Mouse (Mus musculus): Measurements from ENCODE around the gene Nup54. TPM values are rescaled to one million over a fixed set of nuclear protein-coding genes. Genes with fewer than 3 reads are reported as not detected.

Nup54 gene
- total and polyA plus RNA-seq, 2 experiments = 13.7 to 20.0 TPM

- Histone ChIP-seq H3K4me3 (ENCODE audit: insufficient read depth, low read depth, low read length) (peak overlapping the region; percentile 71), H3K27me3 (ENCODE audit: control insufficient read depth, insufficient read depth, low read length) (no peaks in the 10 kb centered on the region), H3K27ac (replicated peaks; ENCODE audit: insufficient read depth, low read depth, low read length) (peak overlapping the region; percentile 77), H3K79me2 (ENCODE audit: control insufficient read depth, insufficient read depth, low read length) (peaks cover 11% of the 10 kb centered on the region; the same call in 1 of the 2 replicates), H3K4me1 (ENCODE audit: control insufficient read depth, insufficient read depth, low read length) (peaks cover 4% of the 10 kb centered on the region; the same call in 1 of the 2 replicates), H3K36me3 (ENCODE audit: control insufficient read depth, insufficient read depth, low read length) (peaks cover 9% of the 10 kb centered on the region), H3K9ac (ENCODE audit: low read depth, low read length) (peak overlapping the region; percentile 72)
- peak; percentile 43 for DNase-seq (ENCODE audit: extremely low read depth, low read depth, low spot score)
- TF ChIP-seq CTCF (IDR thresholded peaks at IDR 0.05; ENCODE audit: low read depth, low read length) = no peak
- no peak for TF ChIP-seq POLR2A (IDR thresholded peaks at IDR 0.05; ENCODE audit: extremely low read depth, insufficient read depth, low read length)
- 1% methylated on average over 12 of the region's 12 CpGs for WGBS
Observed at GRCm38 (mm10) chr5:92434070-92434469, 949 bp downstream of the Nup54 start.

GRCm38 (mm10) chr5:92431611-92432010 is 3.4 kb downstream of the Nup54 start:
- no peak overlapping the region for H3K4me3 ChIP-seq (ENCODE audit: insufficient read depth, low read depth, low read length)
- H3K27ac ChIP-seq (replicated peaks; ENCODE audit: insufficient read depth, low read depth, low read length) = no peak overlapping the region
- DNase-seq (ENCODE audit: extremely low read depth, low read depth, low spot score) = no peak
- H3K9ac ChIP-seq (ENCODE audit: low read depth, low read length) = no peak overlapping the region
- 60% methylated on average over 7 of the region's 7 CpGs for WGBS
- peaks cover 15% of the 10 kb centered on the region; the same call in 1 of the 2 replicates for H3K79me2 ChIP-seq (ENCODE audit: control insufficient read depth, insufficient read depth, low read length)
- TF ChIP-seq CTCF (IDR thresholded peaks at IDR 0.05; ENCODE audit: low read depth, low read length) = no peak
- no peak for TF ChIP-seq POLR2A (IDR thresholded peaks at IDR 0.05; ENCODE audit: extremely low read depth, insufficient read depth, low read length)
- peaks cover 28% of the 10 kb centered on the region for H3K36me3 ChIP-seq (ENCODE audit: control insufficient read depth, insufficient read depth, low read length)
- peaks cover 4% of the 10 kb centered on the region; the same call in 1 of the 2 replicates for H3K4me1 ChIP-seq (ENCODE audit: control insufficient read depth, insufficient read depth, low read length)
- no peaks in the 10 kb centered on the region for H3K27me3 ChIP-seq (ENCODE audit: control insufficient read depth, insufficient read depth, low read length)

GRCm38 (mm10) chr5:92430723-92431122 is 4.3 kb downstream of the Nup54 start:
- Histone ChIP-seq H3K36me3 (ENCODE audit: control insufficient read depth, insufficient read depth, low read length) (peaks cover 30% of the 10 kb centered on the region), H3K27ac (replicated peaks; ENCODE audit: insufficient read depth, low read depth, low read length) (0 out of 2 replicates have a peak overlapping the region, but pooled peaks have one; percentile 32), H3K79me2 (ENCODE audit: control insufficient read depth, insufficient read depth, low read length) (peaks cover 15% of the 10 kb centered on the region; the same call in 1 of the 2 replicates), H3K27me3 (ENCODE audit: control insufficient read depth, insufficient read depth, low read length) (no peaks in the 10 kb centered on the region), H3K4me3 (ENCODE audit: insufficient read depth, low read depth, low read length) (no peak overlapping the region), H3K4me1 (ENCODE audit: control insufficient read depth, insufficient read depth, low read length) (peaks cover 4% of the 10 kb centered on the region; the same call in 1 of the 2 replicates), H3K9ac (ENCODE audit: low read depth, low read length) (no peak overlapping the region)
- DNase-seq (ENCODE audit: extremely low read depth, low read depth, low spot score) = peak; percentile 92
- 46% methylated on average over 5 of the region's 5 CpGs for WGBS
- TF ChIP-seq POLR2A (IDR thresholded peaks at IDR 0.05; ENCODE audit: extremely low read depth, insufficient read depth, low read length) = no peak
- TF ChIP-seq CTCF (IDR thresholded peaks at IDR 0.05; ENCODE audit: low read depth, low read length) = no peak

- Histone ChIP-seq H3K27ac (replicated peaks; ENCODE audit: insufficient read depth, low read depth, low read length) (no peak overlapping the region), H3K4me1 (ENCODE audit: control insufficient read depth, insufficient read depth, low read length) (no peaks in the 10 kb centered on the region), H3K4me3 (ENCODE audit: insufficient read depth, low read depth, low read length) (no peak overlapping the region), H3K27me3 (ENCODE audit: control insufficient read depth, insufficient read depth, low read length) (no peaks in the 10 kb centered on the region), H3K9ac (ENCODE audit: low read depth, low read length) (no peak overlapping the region), H3K79me2 (ENCODE audit: control insufficient read depth, insufficient read depth, low read length) (peaks cover 4% of the 10 kb centered on the region; the same call in 1 of the 2 replicates), H3K36me3 (ENCODE audit: control insufficient read depth, insufficient read depth, low read length) (peaks cover 71% of the 10 kb centered on the region)
- DNase-seq (ENCODE audit: extremely low read depth, low read depth, low spot score) = no peak
- TF ChIP-seq CTCF (IDR thresholded peaks at IDR 0.05; ENCODE audit: low read depth, low read length) (no peak), POLR2A (IDR thresholded peaks at IDR 0.05; ENCODE audit: extremely low read depth, insufficient read depth, low read length) (no peak)
- 94% methylated on average over 11 of the region's 11 CpGs for WGBS
Observed at GRCm38 (mm10) chr5:92424126-92424525, 10.9 kb downstream of the Nup54 start.

GRCm38 (mm10) chr5:92413982-92414375 is 21.0 kb downstream of the Nup54 start:
- H3K4me3 ChIP-seq (ENCODE audit: insufficient read depth, low read depth, low read length) = no peak overlapping the region
- DNase-seq (ENCODE audit: extremely low read depth, low read depth, low spot score) = no peak
- H3K36me3 ChIP-seq (ENCODE audit: control insufficient read depth, insufficient read depth, low read length) = peaks cover 32% of the 10 kb centered on the region
- 86% methylated on average over 8 of the region's 8 CpGs for WGBS
- H3K4me1 ChIP-seq (ENCODE audit: control insufficient read depth, insufficient read depth, low read length) = no peaks in the 10 kb centered on the region
- no peaks in the 10 kb centered on the region for H3K27me3 ChIP-seq (ENCODE audit: control insufficient read depth, insufficient read depth, low read length)
- H3K27ac ChIP-seq (replicated peaks; ENCODE audit: insufficient read depth, low read depth, low read length) = no peak overlapping the region
- TF ChIP-seq CTCF (IDR thresholded peaks at IDR 0.05; ENCODE audit: low read depth, low read length) = no peak
- no peak for TF ChIP-seq POLR2A (IDR thresholded peaks at IDR 0.05; ENCODE audit: extremely low read depth, insufficient read depth, low read length)
- H3K9ac ChIP-seq (ENCODE audit: low read depth, low read length) = no peak overlapping the region
- no peaks in the 10 kb centered on the region for H3K79me2 ChIP-seq (ENCODE audit: control insufficient read depth, insufficient read depth, low read length)

- H3K27me3 ChIP-seq (ENCODE audit: control insufficient read depth, insufficient read depth, low read length) = no peaks in the 10 kb centered on the region
- no peak for DNase-seq (ENCODE audit: extremely low read depth, low read depth, low spot score)
- peaks cover 29% of the 10 kb centered on the region for H3K36me3 ChIP-seq (ENCODE audit: control insufficient read depth, insufficient read depth, low read length)
- no peak overlapping the region for H3K9ac ChIP-seq (ENCODE audit: low read depth, low read length)
- no peak overlapping the region for H3K4me3 ChIP-seq (ENCODE audit: insufficient read depth, low read depth, low read length)
- 80% methylated on average over 11 of the region's 11 CpGs for WGBS
- no peak overlapping the region for H3K27ac ChIP-seq (replicated peaks; ENCODE audit: insufficient read depth, low read depth, low read length)
- TF ChIP-seq CTCF (IDR thresholded peaks at IDR 0.05; ENCODE audit: low read depth, low read length) = no peak
- TF ChIP-seq POLR2A (IDR thresholded peaks at IDR 0.05; ENCODE audit: extremely low read depth, insufficient read depth, low read length) = no peak
- H3K79me2 ChIP-seq (ENCODE audit: control insufficient read depth, insufficient read depth, low read length) = no peaks in the 10 kb centered on the region
- no peaks in the 10 kb centered on the region for H3K4me1 ChIP-seq (ENCODE audit: control insufficient read depth, insufficient read depth, low read length)
Observed at GRCm38 (mm10) chr5:92413271-92413981, 21.6 kb downstream of the Nup54 start.

Data from liver, adult 2 months (tissue).